Mouse (Mus musculus) ES-Bruce4 (cell line): ENCODE measurements around the gene Plcb1. TPM values are rescaled to one million over a fixed set of nuclear protein-coding genes. Genes with fewer than 3 reads are reported as not detected.

Source experiments
- H3K27ac ChIP-seq: 2 replicates; pipeline ENCODE4 v1.5.1; 2012; ENCODE audit warnings: low read length, inconsistent platforms; ENCODE audit not compliant: insufficient read depth
- H3K27me3 ChIP-seq: 2 replicates; pipeline ENCODE4 v1.6.1; 2012; ENCODE audit warnings: mild to moderate bottlenecking, low read length, inconsistent platforms; ENCODE audit not compliant: control insufficient read depth, poor library complexity, insufficient read depth, severe bottlenecking
- H3K36me3 ChIP-seq: 2 replicates; pipeline ENCODE4 v1.6.1; 2012; ENCODE audit warnings: inconsistent platforms, mild to moderate bottlenecking, low read length, moderate library complexity; ENCODE audit not compliant: control insufficient read depth, poor library complexity, insufficient read depth, severe bottlenecking
- H3K4me1 ChIP-seq: one replicate; pipeline ENCODE4 v1.8.1; 2011; ENCODE audit warnings: low read length; ENCODE audit not compliant: control insufficient read depth, insufficient read depth
- H3K4me3 ChIP-seq: 2 replicates; pipeline ENCODE4 v1.5.1; 2011; ENCODE audit warnings: low read depth, mild to moderate bottlenecking, low read length
- H3K9ac ChIP-seq: 2 replicates; pipeline ENCODE4 v1.6.1; 2012; ENCODE audit warnings: low read depth, mild to moderate bottlenecking, inconsistent platforms; ENCODE audit not compliant: poor library complexity, severe bottlenecking
- H3K9me3 ChIP-seq: replicated peaks from 2 replicates; pipeline ENCODE4 v1.6.1; 2012; ENCODE audit warnings: mild to moderate bottlenecking, low read length, inconsistent platforms; ENCODE audit not compliant: control insufficient read depth, poor library complexity, insufficient read depth, severe bottlenecking
- CTCF ChIP-seq: IDR thresholded peaks from one replicate; pipeline ENCODE4 v1.8.1; 2011; ENCODE audit warnings: low read depth, low read length
- EP300 ChIP-seq: IDR thresholded peaks from 2 replicates; pipeline ENCODE4 v1.6.1; 2011; ENCODE audit warnings: low read depth, low read length; ENCODE audit not compliant: insufficient read depth
- POLR2A ChIP-seq: IDR thresholded peaks from one replicate; pipeline ENCODE4 v1.8.1; 2011; ENCODE audit warnings: low read length; ENCODE audit not compliant: insufficient read depth
- polyA plus RNA-seq: library from polyadenylated mRNA; stranded (reverse); fragments of >200 nt; gene quantifications from 2 replicates; pipeline ENCODE4 v1.2.4, GENCODE M21; 2011; ENCODE audit warnings: low read depth; ENCODE audit not compliant: missing spikeins, insufficient read depth, insufficient read length

Gene Plcb1
- polyA plus RNA-seq, 1 experiment: 0.19 TPM

- Histone ChIP-seq H3K27me3 (no peaks in the 10 kb centered on the region), H3K36me3 (no peaks in the 10 kb centered on the region), H3K9ac (no peak overlapping the region), H3K27ac (no peak overlapping the region), H3K4me1 (no peaks in the 10 kb centered on the region), H3K4me3 (no peak overlapping the region), H3K9me3 (0 out of 2 replicates have a peak, but pooled peaks cover 2% of the 10 kb centered on the region)
- TF ChIP-seq CTCF (no peak), EP300 (no peak), POLR2A (no peak)
Observed at GRCm38 (mm10) chr2:134831861-134832260, 46.0 kb downstream of the Plcb1 start.

GRCm38 (mm10) chr2:134836097-134836496 lies 50.2 kb downstream of the Plcb1 start:
- Histone ChIP-seq H3K27me3 (no peaks in the 10 kb centered on the region), H3K4me1 (no peaks in the 10 kb centered on the region), H3K9ac (no peak overlapping the region), H3K36me3 (no peaks in the 10 kb centered on the region), H3K4me3 (no peak overlapping the region), H3K27ac (no peak overlapping the region), H3K9me3 (0 out of 2 replicates have a peak, but pooled peaks cover 2% of the 10 kb centered on the region)
- TF ChIP-seq POLR2A (no peak), CTCF (no peak), EP300 (no peak)

GRCm38 (mm10) chr2:134838185-134838584 lies 52.3 kb downstream of the Plcb1 start:
- no peaks in the 10 kb centered on the region for H3K9me3 ChIP-seq
- H3K9ac ChIP-seq: no peak overlapping the region
- H3K27ac ChIP-seq: no peak overlapping the region
- H3K4me3 ChIP-seq: no peak overlapping the region
- no peaks in the 10 kb centered on the region for H3K36me3 ChIP-seq
- no peaks in the 10 kb centered on the region for H3K4me1 ChIP-seq
- no peaks in the 10 kb centered on the region for H3K27me3 ChIP-seq
- TF ChIP-seq CTCF (no peak), POLR2A (no peak), EP300 (no peak)

- no peaks in the 10 kb centered on the region for H3K9me3 ChIP-seq
- no peaks in the 10 kb centered on the region for H3K4me1 ChIP-seq
- TF ChIP-seq POLR2A (no peak), EP300 (no peak), CTCF (no peak)
- H3K27ac ChIP-seq: no peak overlapping the region
- H3K9ac ChIP-seq: no peak overlapping the region
- H3K27me3 ChIP-seq: no peaks in the 10 kb centered on the region
- no peak overlapping the region for H3K4me3 ChIP-seq
- no peaks in the 10 kb centered on the region for H3K36me3 ChIP-seq
Observed at GRCm38 (mm10) chr2:134838888-134839287, 53.0 kb downstream of the Plcb1 start.

GRCm38 (mm10) chr2:134842883-134843282 lies 57.0 kb downstream of the Plcb1 start:
- Histone ChIP-seq H3K4me3 (no peak overlapping the region), H3K27me3 (no peaks in the 10 kb centered on the region), H3K9me3 (no peaks in the 10 kb centered on the region), H3K36me3 (no peaks in the 10 kb centered on the region), H3K27ac (no peak overlapping the region), H3K4me1 (no peaks in the 10 kb centered on the region), H3K9ac (no peak overlapping the region)
- no peak for TF ChIP-seq POLR2A
- no peak for TF ChIP-seq EP300
- TF ChIP-seq CTCF: no peak

GRCm38 (mm10) chr2:134844391-134845238 lies 58.7 kb downstream of the Plcb1 start:
- H3K27me3 ChIP-seq: no peaks in the 10 kb centered on the region
- no peak overlapping the region for H3K27ac ChIP-seq
- H3K36me3 ChIP-seq: no peaks in the 10 kb centered on the region
- H3K4me1 ChIP-seq: no peaks in the 10 kb centered on the region
- no peak for TF ChIP-seq CTCF
- TF ChIP-seq EP300: no peak
- no peak for TF ChIP-seq POLR2A
- H3K4me3 ChIP-seq: no peak overlapping the region
- H3K9ac ChIP-seq: no peak overlapping the region
- H3K9me3 ChIP-seq: no peaks in the 10 kb centered on the region
